ENCODE assay signal across 9 mouse cellular contexts in the genomic region with DNA sequence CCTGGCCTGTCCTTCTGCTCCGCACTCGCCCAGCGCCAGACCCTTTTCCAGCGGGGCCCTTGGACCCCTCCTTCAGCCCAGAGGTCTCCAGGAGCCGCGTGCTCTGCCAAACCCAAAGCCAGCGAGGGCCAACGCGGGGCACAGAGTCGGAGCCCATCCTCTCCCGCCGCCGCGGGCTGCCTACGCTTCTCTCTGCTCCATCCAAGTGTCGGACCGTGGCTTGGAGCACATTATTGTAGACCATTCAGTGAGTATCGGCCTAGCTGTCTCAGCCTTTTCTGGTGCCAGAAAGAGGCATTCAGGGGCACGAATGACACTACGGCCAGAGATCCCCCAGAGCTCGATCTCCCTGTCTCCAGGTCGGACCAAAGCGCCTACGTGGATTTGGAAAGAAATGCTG. TPM values are rescaled to one million over a fixed set of nuclear protein-coding genes. Genes with fewer than 3 reads are reported as not detected.
A peak's percentile ranks its signal among the peaks of the same experiment; 100 is the strongest.
DNase-seq lines count a peak whose midpoint lies in the region; ATAC-seq and TF ChIP-seq lines count a peak whose summit lies in the region.
"Had no signal": no experiment of that assay in that cellular context is flagged by ENCODE, and none has a peak within 500 bp of the region (broad histone marks: within the 10 kb centered on the region; RNA-seq: fewer than 3 reads in every experiment).

No protein-coding gene starts in this region.

- no peaks in the 10 kb centered on the region for H3K36me3 ChIP-seq in heart, embryonic 12.5 days
- H3K36me3 ChIP-seq in heart, postnatal 0 days (replicated peaks; ENCODE audit: control insufficient read depth, insufficient read depth, low read length): no peaks in the 10 kb centered on the region
- peaks cover 1% of the 10 kb centered on the region; the same call in 1 of the 2 replicates for H3K36me3 ChIP-seq in midbrain, embryonic 10.5 days
- H3K36me3 ChIP-seq: G1E had no signal

- H3K4me1 ChIP-seq in heart, embryonic 12.5 days (replicated peaks): peaks cover 27% of the 10 kb centered on the region
- peaks cover 9% of the 10 kb centered on the region; the same call in 1 of the 2 replicates for H3K4me1 ChIP-seq in heart, postnatal 0 days (ENCODE audit: control insufficient read depth, insufficient read depth)
- peaks cover 82% of the 10 kb centered on the region for H3K4me1 ChIP-seq in midbrain, embryonic 10.5 days

- no peak for TF ChIP-seq EP300 in heart, postnatal 0 days (IDR thresholded peaks at IDR 0.05; ENCODE audit: low read depth)

- no peak for TF ChIP-seq CTCF in heart, postnatal 0 days (IDR thresholded peaks at IDR 0.05; ENCODE audit: low read depth)

- H3K9me3 ChIP-seq in heart, embryonic 12.5 days (replicated peaks): no peaks in the 10 kb centered on the region
- H3K9me3 ChIP-seq in heart, postnatal 0 days (replicated peaks; ENCODE audit: control insufficient read depth, low read length): no peaks in the 10 kb centered on the region
- no peaks in the 10 kb centered on the region for H3K9me3 ChIP-seq in midbrain, embryonic 10.5 days (replicated peaks)
- H3K9me3 ChIP-seq: G1E had no signal

- H3K9ac ChIP-seq in heart, embryonic 12.5 days: peak overlapping the region; percentile 52
- H3K9ac ChIP-seq in heart, postnatal 0 days (replicated peaks; ENCODE audit: low read depth, low read length): no peak overlapping the region; the same call in 1 of the 2 replicates

- no peak for ATAC-seq in heart, embryonic 12.5 days (ENCODE audit: insufficient number of reproducible peaks, low FRiP score)
- no peak for ATAC-seq in heart, postnatal 0 days (ENCODE audit: insufficient read depth, low read depth)

- H3K4me2 ChIP-seq in heart, embryonic 12.5 days: peak overlapping the region; percentile 80
- peak overlapping the region; percentile 80 for H3K4me2 ChIP-seq in heart, postnatal 0 days (ENCODE audit: low read depth, low read length)

- no peak overlapping the region for H3K27ac ChIP-seq in heart, embryonic 12.5 days (ENCODE audit: poor library complexity, severe bottlenecking)
- H3K27ac ChIP-seq in heart, postnatal 0 days (ENCODE audit: low read depth): no peak overlapping the region
- peak overlapping the region; percentile 89 for H3K27ac ChIP-seq in midbrain, embryonic 10.5 days (replicated peaks)

- under 1% methylated on average over 24 of the region's 24 CpGs for WGBS in heart, embryonic 12.5 days
- WGBS in heart, postnatal 0 days: 3% methylated on average over 24 of the region's 24 CpGs
- under 1% methylated on average over 24 of the region's 24 CpGs for WGBS in midbrain, embryonic 10.5 days

- peaks cover 99% of the 10 kb centered on the region for H3K27me3 ChIP-seq in heart, embryonic 12.5 days (replicated peaks)
- peaks cover 69% of the 10 kb centered on the region for H3K27me3 ChIP-seq in heart, postnatal 0 days (ENCODE audit: control insufficient read depth, insufficient read depth, low read length)
- H3K27me3 ChIP-seq in midbrain, embryonic 10.5 days (ENCODE audit: low read depth, poor library complexity, severe bottlenecking): peaks cover 79% of the 10 kb centered on the region

- DNase-seq in heart, adult 8-10 months (ENCODE audit: low spot score): no peak
- DNase-seq in ZHBTc4 (ENCODE audit: low read depth, low spot score): peak; percentile 61
- no peak for DNase-seq in heart, postnatal 0 days (ENCODE audit: low spot score)
- DNase-seq in midbrain, embryonic 10.5 days (ENCODE audit: low spot score): no peak
- no peak for DNase-seq in gastrocnemius, postnatal 25 days
- DNase-seq in thymus, postnatal 4 days: no peak
- no peak for DNase-seq in spleen, adult 18-20 months

- H3K4me3 ChIP-seq in heart, embryonic 12.5 days: peak overlapping the region; percentile 55
- peak overlapping the region; percentile 53 for H3K4me3 ChIP-seq in heart, postnatal 0 days (ENCODE audit: low read depth, low read length)
- H3K4me3 ChIP-seq in midbrain, embryonic 10.5 days: peak overlapping the region; percentile 79

RNA-seq across cellular contexts. Expression of a gene that starts 0.6 kb away (rescaled TPM):
- 6.2 and 6.5 TPM in 2 replicates for polyA plus RNA-seq in heart, embryonic 12.5 days (2016; fragmentation: Nextera tagmentation; extraction: Ambion mirVana)
- total RNA-seq in heart, adult 8-10 months (2022): 1 to 10 TPM; 5.1 to 5.8 (median 5.4) TPM
- total RNA-seq in heart, postnatal 0 days (2014; rRNA removed; ENCODE audit: low replicate concordance): 3.9 and 4.2 TPM in 2 replicates
- polyA plus RNA-seq in heart, postnatal 0 days (2015; fragmentation: Nextera tagmentation; extraction: Ambion mirVana): 1.1 and 1.4 TPM in 2 replicates
- polyA plus RNA-seq in midbrain, embryonic 10.5 days (2016; fragmentation: Nextera tagmentation; extraction: Ambion mirVana): 31.4 and 34.3 TPM in 2 replicates
- 1 to 10 TPM; 1.2 to 2.8 TPM for total RNA-seq in gastrocnemius, postnatal 25 days (2021)
- polyA plus RNA-seq: G1E had no signal
